Mouse (Mus musculus): ENCODE data around the gene Rragc.

Gene Rragc

GRCm38 (mm10) chr4:123952059-123952458 is 34.8 kb downstream of the Rragc start:
- no peak for DNase-seq (ENCODE audit: low spot score)

- DNase-seq (ENCODE audit: low spot score), result peak; percentile 81
Measured at GRCm38 (mm10) chr4:123956703-123957491, 39.7 kb downstream of the Rragc start.

DNA sequence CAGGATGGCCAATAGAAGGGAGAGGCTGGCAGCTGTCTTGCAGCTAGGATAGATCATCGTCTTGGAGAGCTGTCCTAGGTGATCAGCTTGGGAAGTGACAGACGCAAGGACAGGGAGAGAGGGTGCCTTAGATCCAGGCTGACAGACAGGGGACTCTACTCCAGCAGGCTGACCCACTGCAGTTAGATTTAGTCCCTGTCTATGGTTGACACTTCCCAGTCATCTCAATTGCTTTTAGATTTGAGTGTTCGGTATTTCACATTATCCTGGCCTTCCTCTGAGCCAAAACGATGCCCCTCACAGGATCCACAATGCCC is 40.2 kb downstream of the Rragc start:
- DNase-seq (ENCODE audit: low spot score), result no peak

- DNase-seq (ENCODE audit: low spot score), result no peak
Measured at GRCm38 (mm10) chr4:123957891-123958290, 40.6 kb downstream of the Rragc start.

DNA sequence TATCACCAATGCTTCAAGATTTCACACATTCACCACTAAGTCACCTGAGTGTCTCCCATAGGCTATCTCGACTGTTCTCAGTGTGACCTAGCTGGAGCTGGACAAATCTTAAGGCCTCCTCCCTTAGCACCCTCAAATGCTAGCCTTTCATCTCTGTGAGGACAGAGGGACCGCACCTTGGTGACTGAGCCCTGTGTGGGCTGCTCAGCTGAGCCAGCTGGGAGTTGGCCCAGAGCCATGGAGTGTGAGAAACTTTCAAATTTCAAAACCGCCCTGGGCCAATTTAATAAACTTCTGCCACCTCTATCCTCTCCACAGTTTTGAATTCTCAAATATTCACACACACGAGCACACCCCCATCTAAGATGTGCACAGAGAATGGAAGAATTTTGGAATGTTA is 43.7 kb downstream of the Rragc start:
- DNase-seq (ENCODE audit: low spot score), result no peak

- no peak for DNase-seq (ENCODE audit: low spot score)
Measured at GRCm38 (mm10) chr4:123962721-123963120, 45.5 kb downstream of the Rragc start.

GRCm38 (mm10) chr4:123968663-123969321 is 51.5 kb downstream of the Rragc start:
- no peak for DNase-seq (ENCODE audit: low spot score)

- no peak for DNase-seq (ENCODE audit: low spot score)
Measured at GRCm38 (mm10) chr4:123969458-123969857, 52.2 kb downstream of the Rragc start.

- no peak for DNase-seq (ENCODE audit: low spot score)
Measured at GRCm38 (mm10) chr4:123971059-123971458, 53.8 kb downstream of the Rragc start.

GRCm38 (mm10) chr4:123972423-123973049 is 55.3 kb downstream of the Rragc start:
- DNase-seq (ENCODE audit: low spot score), result no peak

- no peak for DNase-seq (ENCODE audit: low spot score)
Measured at GRCm38 (mm10) chr4:123982105-123982504, 64.9 kb downstream of the Rragc start.
